Mouse (Mus musculus) left cerebral cortex, postnatal 4 days (tissue): ENCODE measurements at regions not wholly inside any gene's neighbourhood (a gene's known extent, or its start where the extent isn't known, plus 50 kb on each side); places are given as distances from the start of the nearest gene placed in this dataset.
A peak's percentile ranks its signal among the peaks of the same experiment; 100 is the strongest.

ENCODE experiments used
- DNase-seq: peaks from one replicate; pipeline ENCODE4 v3.0.0-alpha.2; 2022
- intact Hi-C: fragments of 180-260 bp; cut with DNase I; formaldehyde crosslinking; loops from one replicate; pipeline ENCODE4 v1.15.1; 2025

- DNase-seq = no peak
- intact Hi-C loops = no loop called here
These were observed 119.2 kb upstream of the Ccdc122 start for GRCm38 (mm10) chr14:76917139-76917929.

DNA sequence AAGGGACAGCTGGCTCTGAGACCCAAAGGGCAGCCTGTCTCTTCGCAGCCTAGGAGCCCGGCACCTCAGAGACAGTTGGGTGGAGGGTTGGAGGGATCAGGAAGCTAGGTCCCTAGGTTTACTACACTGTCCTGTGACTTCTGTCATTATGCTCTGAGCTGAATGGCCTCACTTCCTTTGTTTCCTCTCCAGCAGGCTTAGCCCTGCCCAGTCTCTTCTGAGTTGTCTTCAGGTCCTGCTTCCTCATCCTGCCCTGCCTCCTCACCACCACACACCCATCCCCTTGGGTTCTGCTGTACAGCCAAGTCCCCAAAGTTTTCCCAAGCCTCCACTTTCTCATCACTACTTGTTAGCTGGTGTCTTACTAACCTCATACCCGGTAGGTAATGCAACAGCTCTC is 122.7 kb upstream of the Ccdc122 start:
- DNase-seq = no peak
- intact Hi-C loops = no loop called here

GRCm38 (mm10) chr14:76912301-76913001 is 124.1 kb upstream of the Ccdc122 start:
- no peak for DNase-seq
- intact Hi-C loops = no loop called here

GRCm38 (mm10) chr14:76911271-76911670 is 125.3 kb upstream of the Ccdc122 start:
- no peak for DNase-seq
- intact Hi-C loops = no loop called here

GRCm38 (mm10) chr14:76910186-76910585 is 126.4 kb upstream of the Ccdc122 start:
- DNase-seq = no peak
- intact Hi-C loops = no loop called here

DNA sequence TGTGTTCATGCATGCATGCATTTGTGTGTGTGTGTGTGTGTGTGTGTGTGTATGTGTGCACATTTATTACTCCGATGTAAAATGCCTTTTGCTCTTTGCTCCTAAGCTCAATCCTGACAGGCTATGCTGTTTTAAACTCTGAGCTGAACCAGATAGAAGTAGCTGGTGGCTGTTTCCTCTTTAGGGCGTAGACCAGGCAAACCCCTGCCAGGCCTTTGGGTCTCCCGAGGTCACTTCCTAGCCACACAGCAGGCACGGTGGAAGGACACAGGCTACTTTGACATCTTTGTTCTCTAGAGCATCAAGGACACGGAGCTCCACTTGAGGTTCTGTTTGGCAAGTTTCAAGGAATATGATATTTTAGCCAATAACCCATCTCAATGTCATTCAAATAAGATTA is 128.6 kb upstream of the Ccdc122 start:
- no peak for DNase-seq
- intact Hi-C loops = no loop called here

GRCm38 (mm10) chr14:76902962-76903757 is 133.4 kb upstream of the Ccdc122 start:
- intact Hi-C loops = no loop called here
- DNase-seq = no peak

- intact Hi-C loops = no loop called here
- DNase-seq = no peak
These were observed 135.1 kb upstream of the Ccdc122 start for GRCm38 (mm10) chr14:76901490-76901889.

DNA sequence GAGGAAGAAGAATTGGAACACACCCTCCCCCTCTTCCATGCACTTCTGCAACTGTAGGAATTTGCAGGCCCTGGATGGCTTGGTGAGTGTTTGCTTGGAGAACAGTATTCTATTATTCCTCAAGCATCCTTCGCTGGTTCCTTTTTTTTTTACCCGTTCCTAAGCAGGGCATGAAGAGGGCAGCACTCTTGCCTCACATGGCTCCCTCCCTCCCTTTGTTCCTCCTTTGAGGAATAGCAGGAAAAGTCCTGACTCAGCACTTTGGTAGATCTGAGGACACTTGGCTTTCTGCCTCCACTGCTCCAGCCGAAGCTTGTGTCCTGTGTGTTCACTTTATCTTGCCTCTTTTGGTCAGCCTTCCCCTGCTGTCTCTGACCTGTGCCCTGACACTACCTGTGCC is 137.2 kb upstream of the Ccdc122 start:
- intact Hi-C loops = no loop called here

GRCm38 (mm10) chr14:76887708-76888107 is 148.9 kb upstream of the Ccdc122 start:
- intact Hi-C loops = loop anchor here (5.0 kb wide), 1 partner anchor 120 kb away; no protein-coding TSS in a partner anchor
- DNase-seq = no peak

More for the DNA sequence above, 137.2 kb upstream of the Ccdc122 start:
- DNase-seq = no peak

GRCm38 (mm10) chr14:76887201-76887600 is 149.4 kb upstream of the Ccdc122 start:
- intact Hi-C loops = loop anchor here (5.0 kb wide), 1 partner anchor 120 kb away; no protein-coding TSS in a partner anchor
- DNase-seq = no peak

DNA sequence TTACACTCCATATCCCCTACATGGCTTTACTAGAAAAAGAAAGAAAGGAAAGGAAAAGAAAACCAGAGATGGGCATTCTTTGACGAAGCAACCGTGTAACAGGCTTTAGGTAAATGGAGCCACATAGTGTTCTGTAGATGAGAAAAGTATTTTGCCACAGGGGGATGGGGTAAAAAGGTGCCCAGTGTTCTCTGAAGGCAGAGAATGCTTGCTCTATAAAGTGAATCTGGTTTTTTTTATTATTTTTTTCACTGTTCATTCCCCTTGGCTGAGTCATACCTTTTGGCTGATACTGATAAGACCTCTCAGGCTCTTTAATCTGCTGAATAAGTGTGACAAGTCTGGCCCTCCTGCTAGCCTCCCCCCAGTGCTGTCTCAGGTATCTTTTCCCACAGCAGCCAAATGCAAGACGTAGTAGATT is 153.3 kb upstream of the Ccdc122 start:
- intact Hi-C loops = no loop called here
- no peak for DNase-seq

GRCm38 (mm10) chr14:76882711-76883171 is 153.8 kb upstream of the Ccdc122 start:
- peak; percentile 90 for DNase-seq
- intact Hi-C loops = no loop called here

GRCm38 (mm10) chr14:76880851-76881250 is 155.7 kb upstream of the Ccdc122 start:
- intact Hi-C loops = no loop called here
- DNase-seq = no peak

- no peak for DNase-seq
- intact Hi-C loops = loop anchor here (2.0 kb wide), 1 partner anchor 375 kb away; no protein-coding TSS in a partner anchor
These were observed 159.3 kb upstream of the Ccdc122 start for GRCm38 (mm10) chr14:76877306-76877705.

- intact Hi-C loops = loop anchor here (2.0 kb wide), 1 partner anchor 373 kb away; no protein-coding TSS in a partner anchor
- DNase-seq = peak; percentile 25
These were observed 160.6 kb upstream of the Ccdc122 start for GRCm38 (mm10) chr14:76876015-76876414.

DNA sequence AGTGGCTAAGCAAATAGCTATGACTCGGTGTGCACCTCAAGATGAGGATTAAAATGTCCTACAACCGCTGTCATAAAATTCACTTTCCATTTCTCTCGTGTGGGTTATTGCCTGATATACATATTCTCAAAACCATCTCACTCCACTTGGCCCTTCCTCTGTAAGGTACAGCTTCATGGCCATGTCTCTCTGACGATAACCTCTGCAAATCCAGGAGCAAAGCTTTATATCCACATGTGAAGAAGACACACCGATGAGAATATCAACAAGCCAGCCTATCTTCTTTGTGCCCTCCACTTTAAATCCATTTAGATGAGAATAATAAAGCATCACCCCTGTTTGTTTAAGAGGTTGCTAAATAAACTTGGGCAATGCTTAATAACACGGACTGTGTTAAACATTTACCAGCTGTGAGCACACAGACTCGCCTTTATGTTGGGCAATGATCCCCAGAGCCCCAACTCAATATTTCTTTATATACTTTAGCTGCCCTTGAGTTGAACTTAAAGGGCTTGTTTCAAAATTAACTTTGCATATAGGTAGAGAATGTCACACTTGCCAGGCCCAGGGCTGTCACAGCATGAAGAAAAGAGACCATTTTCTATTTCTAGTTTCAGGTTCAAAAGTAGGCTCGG is 161.2 kb upstream of the Ccdc122 start:
- no peak for DNase-seq
- intact Hi-C loops = no loop called here

- DNase-seq = no peak
- intact Hi-C loops = loop anchor here (5.0 kb wide), 1 partner anchor 117 kb away; no protein-coding TSS in a partner anchor
These were observed 161.9 kb upstream of the Ccdc122 start for GRCm38 (mm10) chr14:76874542-76875265.

DNA sequence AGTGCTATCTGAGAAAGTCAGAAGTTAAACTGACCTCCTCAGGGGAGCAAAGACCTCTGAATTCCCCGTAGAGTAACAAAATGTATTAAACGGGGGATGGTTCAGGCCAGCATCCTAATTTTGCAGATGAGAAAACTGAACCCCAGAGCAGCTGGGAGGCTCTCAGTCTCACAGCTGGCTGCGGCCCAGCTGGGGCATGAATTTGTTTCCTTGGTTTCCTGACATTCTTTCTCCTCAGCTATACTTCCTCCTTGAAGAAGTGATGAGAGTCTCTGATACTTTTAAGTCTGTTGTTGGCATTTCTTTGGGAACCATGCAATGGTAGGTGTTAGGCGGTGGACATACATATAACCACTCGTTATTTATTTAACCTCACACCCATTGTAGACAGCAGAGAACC is 162.9 kb upstream of the Ccdc122 start:
- intact Hi-C loops = loop anchor here (5.0 kb wide), 1 partner anchor 116 kb away; no protein-coding TSS in a partner anchor
- no peak for DNase-seq

GRCm38 (mm10) chr14:76872976-76873375 is 163.6 kb upstream of the Ccdc122 start:
- intact Hi-C loops = loop anchor here (5.0 kb wide), 1 partner anchor 116 kb away; no protein-coding TSS in a partner anchor

More at GRCm38 (mm10) chr14:76872976-76873375, 163.6 kb upstream of the Ccdc122 start:
- DNase-seq = no peak
